Mouse (Mus musculus) testis, postnatal 10 days (tissue): Measurements from ENCODE around the gene Rere.
"Not testable (repeated sequence)": the region's sequence is repeated elsewhere in the genome, so short reads cannot be mapped to it uniquely, and the experiment has no call there.

Experiments
- DNase-seq: peaks from one replicate; pipeline ENCODE4 v3.0.0; 2021; ENCODE audit warnings: low spot score

Rere gene

DNA sequence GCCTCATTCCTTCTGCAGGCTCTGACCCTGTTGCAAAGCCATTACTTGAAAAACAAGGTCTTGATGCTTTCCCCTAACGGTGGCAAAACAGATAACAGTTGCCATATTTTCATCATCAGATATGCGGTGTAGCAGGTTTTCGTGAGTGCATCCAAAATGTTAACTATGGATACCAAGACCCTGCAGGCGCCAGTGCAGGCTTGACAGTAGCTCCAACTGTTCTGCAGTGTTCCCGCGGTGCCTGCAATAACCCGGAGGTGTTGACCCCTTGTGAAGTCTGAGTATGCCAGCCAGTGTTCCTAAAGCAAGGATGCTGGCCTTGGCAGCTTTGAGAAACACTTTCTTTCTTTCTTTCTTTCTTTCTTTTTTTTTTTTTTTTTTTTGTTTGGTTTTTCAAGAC is 26.3 kb upstream of the Rere start:
- no peak for DNase-seq

DNA sequence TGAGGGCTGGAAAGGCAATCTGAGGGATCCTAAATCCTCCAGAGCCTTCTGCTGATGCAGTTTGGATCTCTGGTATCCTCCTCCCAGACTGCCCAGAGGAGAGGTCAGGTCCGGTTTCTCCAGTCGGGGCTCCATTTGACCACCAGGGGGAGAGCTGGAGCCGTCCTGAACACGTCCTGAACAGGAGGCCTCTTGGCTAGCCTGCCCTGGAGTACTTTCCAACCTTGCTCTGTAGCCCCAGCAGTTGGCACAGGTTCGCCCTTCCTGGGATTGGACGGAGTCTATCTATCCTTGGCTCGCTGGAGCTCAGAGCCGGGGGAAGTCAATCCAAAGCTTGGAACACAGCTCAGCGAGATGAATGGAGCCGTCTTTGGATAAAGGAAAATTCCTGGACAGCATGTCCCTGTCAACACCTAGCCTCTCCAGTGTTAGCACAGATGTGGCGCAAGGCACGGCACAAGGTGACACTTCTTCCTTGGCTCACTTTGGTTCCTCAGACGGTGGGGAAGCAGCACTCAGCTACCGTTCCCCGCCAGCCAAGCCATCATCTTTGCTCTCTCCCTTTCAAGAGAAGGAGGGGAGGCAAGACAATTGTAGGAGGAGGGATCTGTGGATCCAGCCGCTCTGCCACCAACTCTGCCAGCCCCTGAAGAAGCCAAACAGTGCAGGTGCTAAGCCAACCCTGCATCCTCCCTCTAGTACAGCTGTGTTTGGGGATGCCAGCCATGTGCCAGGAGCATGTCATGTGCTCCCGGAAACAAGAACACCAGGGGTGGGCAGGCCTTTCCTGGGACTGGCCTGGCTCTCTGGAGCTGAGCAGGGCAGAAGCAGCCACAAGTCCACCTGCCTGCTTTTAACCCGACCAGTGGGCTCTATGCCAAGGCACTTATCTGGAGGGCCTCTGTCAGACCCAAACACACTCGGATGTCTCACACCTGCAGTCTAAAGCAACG is 23.9 kb upstream of the Rere start:
- peak; percentile 93 for DNase-seq

DNA sequence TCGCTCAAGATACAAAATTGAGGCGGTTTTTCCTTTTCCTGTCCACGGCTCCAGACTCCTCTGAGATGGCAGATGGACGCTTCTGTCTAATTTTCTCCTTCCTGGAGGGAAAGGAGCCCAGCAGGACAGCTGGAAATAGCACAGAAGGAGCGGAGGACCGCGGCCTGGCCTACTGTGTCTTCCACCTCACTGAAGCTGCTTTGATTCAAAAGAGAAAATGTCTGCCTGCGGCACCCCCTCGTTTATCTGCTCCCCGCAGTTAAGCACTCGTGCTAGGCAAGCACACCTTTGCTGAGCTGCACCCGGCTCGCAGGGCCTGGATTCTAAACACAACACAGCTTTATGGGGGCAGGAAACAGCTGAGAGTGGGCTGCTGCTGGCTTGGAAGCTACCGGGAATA is 23.1 kb upstream of the Rere start:
- no peak for DNase-seq

- no peak for DNase-seq
Measured at GRCm38 (mm10) chr4:150259577-150259976, 21.9 kb upstream of the Rere start.

DNA sequence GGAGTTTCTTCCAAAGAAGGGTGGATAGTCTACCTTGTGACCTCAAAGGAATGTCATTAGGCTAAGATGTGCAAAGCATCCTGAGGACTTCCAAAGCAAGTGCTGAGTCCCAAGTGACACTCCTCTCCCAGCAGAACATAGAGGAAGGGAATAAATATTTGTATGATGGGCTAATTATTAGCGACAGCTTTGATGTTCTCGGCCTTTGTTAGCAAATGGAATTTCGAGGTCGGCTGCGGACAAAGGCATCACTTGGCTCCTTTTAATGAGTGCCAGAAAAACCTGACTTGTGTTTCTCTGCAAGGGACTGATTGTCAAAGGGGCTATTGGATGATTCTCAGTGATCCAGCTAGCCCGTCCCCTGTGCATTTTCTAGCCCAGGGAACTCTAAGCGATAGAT is 21.3 kb upstream of the Rere start:
- no peak for DNase-seq

GRCm38 (mm10) chr4:150260745-150261144 is 20.7 kb upstream of the Rere start:
- no peak for DNase-seq

DNA sequence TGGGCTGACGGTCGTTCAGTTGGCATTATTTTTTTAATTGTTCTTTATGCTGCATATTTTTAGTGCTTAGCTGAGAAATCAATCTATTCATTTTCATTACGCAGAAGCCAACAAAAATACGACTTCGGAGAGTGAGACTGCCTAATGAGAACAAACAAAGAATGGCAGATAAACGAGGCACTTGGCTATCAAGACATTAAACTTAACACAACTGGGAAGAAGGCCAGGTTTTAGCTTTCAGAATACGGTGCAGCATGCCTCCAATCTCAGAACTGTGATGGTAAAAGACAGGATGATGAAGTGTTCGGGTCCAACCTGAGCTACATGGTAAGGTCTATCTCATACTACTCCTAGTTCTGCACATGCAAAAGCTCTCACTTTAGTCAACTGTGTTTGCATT is 19.1 kb upstream of the Rere start:
- DNase-seq: no peak

GRCm38 (mm10) chr4:150264903-150265302 is 16.5 kb upstream of the Rere start:
- DNase-seq: no peak

DNA sequence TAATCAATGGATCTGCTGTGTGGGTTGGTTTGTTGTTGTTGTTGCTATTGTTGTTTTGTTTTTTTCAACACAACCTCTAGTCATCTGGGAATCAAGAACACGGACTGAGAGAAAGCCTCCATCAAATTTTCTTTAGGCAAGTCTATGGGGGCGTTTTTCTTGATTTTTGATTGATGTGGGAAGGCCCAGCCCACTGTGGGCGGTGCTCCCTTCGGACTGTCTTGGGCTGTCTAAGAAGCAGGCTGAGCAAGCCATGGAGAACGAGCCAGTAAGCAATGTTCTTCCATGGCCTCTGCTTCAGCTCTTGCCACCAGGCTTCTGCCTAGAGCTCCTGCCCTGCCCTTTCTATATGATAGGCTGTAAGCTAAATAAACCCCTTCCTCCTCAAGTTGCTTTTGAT is 16.0 kb upstream of the Rere start:
- DNase-seq: no peak

- no peak for DNase-seq
Measured at GRCm38 (mm10) chr4:150266655-150267223, 14.7 kb upstream of the Rere start.

- no peak for DNase-seq
Measured at GRCm38 (mm10) chr4:150268674-150269653, 12.5 kb upstream of the Rere start.

DNA sequence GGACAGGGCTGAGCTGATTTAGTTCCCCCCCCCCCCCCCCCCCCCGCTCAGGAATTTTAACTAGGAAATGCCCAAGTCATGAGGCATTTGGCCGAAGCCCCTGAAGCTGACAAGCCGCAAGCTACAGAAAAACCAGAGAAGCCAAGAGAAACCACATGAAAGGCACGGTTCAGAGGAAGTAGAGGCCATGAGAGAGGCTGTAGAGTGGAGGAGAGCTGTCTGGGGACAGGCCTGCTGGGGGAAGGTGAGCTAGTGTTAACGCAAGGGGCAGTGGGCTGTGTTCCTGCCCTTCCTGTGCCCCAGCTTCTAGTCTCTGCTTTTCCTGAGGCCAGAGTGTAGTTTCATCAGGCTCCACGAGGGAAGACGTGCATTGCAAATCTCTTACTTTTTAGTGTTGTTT is 11.8 kb upstream of the Rere start:
- DNase-seq: no peak

- not testable (repeated sequence) for DNase-seq
Measured at GRCm38 (mm10) chr4:150270718-150271117, 10.7 kb upstream of the Rere start.

- no peak for DNase-seq
Measured at GRCm38 (mm10) chr4:150272725-150273124, 8.7 kb upstream of the Rere start.

DNA sequence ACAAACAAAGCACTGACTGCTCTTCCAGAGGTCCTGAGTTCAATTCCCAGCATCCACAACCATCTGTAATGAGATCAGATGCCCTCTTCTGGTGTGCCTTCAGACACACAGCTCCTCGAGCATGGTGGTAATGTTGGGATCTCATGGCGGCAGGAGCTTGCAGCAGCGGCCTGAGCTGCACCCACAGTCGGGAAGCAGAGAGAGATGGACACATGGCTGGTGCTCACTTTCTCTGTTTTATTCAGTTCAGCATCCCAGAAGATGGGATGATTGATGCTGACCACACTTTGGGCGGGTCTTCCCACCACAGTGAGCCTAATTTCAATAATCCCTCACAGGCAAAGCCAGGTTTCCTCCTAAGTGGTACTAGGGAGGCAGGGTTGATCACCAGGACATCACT is 5.9 kb upstream of the Rere start:
- no peak for DNase-seq

GRCm38 (mm10) chr4:150279336-150279735 is 2.1 kb upstream of the Rere start:
- not testable (repeated sequence) for DNase-seq

DNA sequence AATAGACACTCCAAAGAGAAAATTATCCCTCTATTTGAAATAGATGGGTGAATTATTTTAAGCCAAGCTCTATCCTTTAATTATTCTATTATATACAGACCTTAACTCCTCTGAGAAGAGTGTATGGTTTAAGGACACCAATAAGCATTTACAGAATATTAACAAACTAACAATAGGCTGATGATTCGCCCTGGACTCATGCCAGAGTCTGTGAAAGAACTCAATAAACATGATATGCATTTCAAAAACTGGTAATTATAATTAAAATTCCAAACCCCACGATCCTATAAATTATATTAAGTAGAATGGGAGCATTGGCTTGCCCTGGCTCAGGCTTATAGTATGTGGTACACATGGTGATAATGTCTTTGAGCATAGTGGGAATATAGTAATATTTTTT is 1.4 kb upstream of the Rere start:
- DNase-seq: no peak

- DNase-seq: no peak
Measured at GRCm38 (mm10) chr4:150280459-150280858, 987 bp upstream of the Rere start.

DNA sequence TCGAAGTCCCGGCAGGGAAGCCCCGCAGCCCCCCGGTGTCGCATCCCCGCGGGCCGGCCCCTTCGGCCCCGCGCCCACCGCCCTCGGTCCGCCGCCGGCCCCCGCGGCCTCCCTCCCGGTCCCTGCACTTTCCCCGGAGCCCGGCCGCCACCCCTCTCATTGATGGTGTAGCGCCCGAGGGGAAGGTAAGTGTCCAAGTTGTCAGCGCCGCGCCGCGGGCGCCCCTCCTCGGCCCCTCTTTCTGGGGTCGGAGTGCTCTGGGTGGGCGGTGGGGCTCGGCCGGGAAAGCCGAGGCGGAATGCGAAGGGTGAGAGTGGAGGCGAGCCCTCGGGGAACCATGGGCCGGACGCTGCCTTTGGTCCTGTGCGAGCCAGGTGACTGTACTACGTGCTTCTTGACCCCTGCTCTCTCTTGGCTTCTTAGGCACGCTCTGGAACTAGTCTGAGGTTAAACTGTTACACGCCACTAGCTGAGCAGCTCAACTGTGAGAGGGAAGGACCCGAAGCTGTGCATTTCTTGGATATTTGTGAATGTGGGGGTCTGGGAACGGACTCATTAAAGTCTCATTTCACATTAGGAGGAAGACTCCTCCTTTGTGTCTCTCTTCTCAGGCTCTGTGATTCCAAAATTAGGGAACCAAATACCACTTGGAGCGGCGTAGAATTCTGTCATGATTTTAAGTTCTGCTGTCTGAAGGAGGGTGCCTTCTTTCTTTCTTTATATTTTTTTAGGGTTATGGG is 615 bp downstream of the Rere start:
- peak; percentile 70 for DNase-seq

DNA sequence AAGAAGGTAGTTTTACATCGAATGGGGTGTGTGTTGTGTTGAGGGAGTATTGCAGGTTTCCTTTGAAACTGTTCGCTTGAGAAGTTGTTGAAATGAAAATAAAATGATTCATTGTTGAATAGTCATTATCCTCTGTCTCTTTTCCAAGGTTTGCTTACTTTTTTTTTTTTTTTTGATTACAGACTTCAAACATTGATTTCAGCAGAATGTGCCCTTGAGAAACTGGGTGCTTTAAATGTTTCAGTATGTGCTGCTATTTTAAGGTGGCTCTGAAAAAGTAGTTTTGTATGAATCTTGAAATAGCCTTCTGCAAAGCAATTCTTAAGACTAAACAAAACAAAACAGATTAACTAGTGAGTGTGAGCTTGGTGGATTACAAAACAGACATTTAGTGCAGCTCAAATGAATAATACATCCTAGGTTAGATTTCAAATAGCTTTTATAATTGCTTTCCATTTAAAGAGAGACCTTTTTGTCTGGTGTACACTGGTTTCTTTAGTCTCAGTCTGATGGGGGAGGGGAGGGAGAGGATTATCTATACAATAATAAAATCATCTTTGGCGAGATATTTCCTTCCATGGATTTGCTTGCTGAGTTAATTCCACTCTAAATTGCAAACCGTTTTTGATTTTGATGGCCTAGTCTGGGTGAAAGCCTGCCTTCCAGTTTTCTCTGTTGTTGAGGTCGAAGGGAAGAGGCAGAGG is 1.3 kb downstream of the Rere start:
- DNase-seq: no peak

DNA sequence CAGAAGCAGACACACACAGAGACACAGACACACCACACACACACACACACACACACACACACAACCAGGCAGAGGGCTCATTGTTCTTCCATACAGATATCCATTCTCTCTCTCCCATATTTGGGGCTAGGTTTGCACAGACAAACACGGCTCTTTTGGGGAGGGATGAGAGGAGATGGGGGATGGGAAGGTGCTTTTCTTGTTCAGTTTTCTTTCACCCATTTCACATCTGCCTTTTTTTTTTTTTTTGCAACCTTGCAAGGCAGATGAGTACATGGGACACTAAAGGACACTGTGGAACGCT is 1.8 kb downstream of the Rere start:
- no peak for DNase-seq
